Mouse (Mus musculus): ENCODE measurements at regions not wholly inside any gene's neighbourhood (a gene's known extent, or its start where the extent isn't known, plus 50 kb on each side); places are given as distances from the start of the nearest gene placed in this dataset.

GRCm38 (mm10) chr14:62030059-62030458 is 262.3 kb upstream of the Rnaseh2b start:
- TF ChIP-seq CTCF (IDR thresholded peaks at IDR 0.05; ENCODE audit: low read depth) (no peak), EP300 (optimal IDR thresholded peaks at IDR 0.05) (no peak)

Data from stomach, postnatal 0 days (tissue).